Mouse (Mus musculus) liver, embryonic 11.5 days (tissue): ENCODE measurements around the gene Sec14l1. TPM values are rescaled to one million over a fixed set of nuclear protein-coding genes. Genes with fewer than 3 reads are reported as not detected.
"Not testable (repeated sequence)": the region's sequence is repeated elsewhere in the genome, so short reads cannot be mapped to it uniquely, and the experiment has no call there.

ENCODE experiments used
- ATAC-seq: fragments of 200-750 bp; cut with Nextera tagmentation; replicated peaks from 2 replicates; pipeline ENCODE4 v1.8.0; 2017; ENCODE audit warnings: moderate number of reproducible peaks, mild to moderate bottlenecking, moderate TSS enrichment, moderate library complexity; ENCODE audit not compliant: low FRiP score
- DNase-seq: peaks from one replicate; pipeline ENCODE4 v3.0.0-alpha.2; 2017; ENCODE audit warnings: low spot score
- H3K27ac ChIP-seq: fragments of 300-500 bp; sonication (generic); 2 replicates; pipeline ENCODE4 v1.5.1; 2014; ENCODE audit warnings: mild to moderate bottlenecking, low read depth, low read length, control low read depth
- H3K27me3 ChIP-seq: fragments of 300-500 bp; sonication (generic); replicated peaks from 2 replicates; pipeline ENCODE4 v1.6.1; 2014; ENCODE audit warnings: low read length, mixed read lengths; ENCODE audit not compliant: control insufficient read depth, insufficient read depth
- H3K36me3 ChIP-seq: fragments of 300-500 bp; sonication (generic); 2 replicates; pipeline ENCODE4 v1.6.1; 2014; ENCODE audit warnings: mild to moderate bottlenecking, low read length, moderate library complexity, mixed read lengths; ENCODE audit not compliant: control insufficient read depth, insufficient read depth
- H3K4me1 ChIP-seq: fragments of 300-500 bp; sonication (generic); replicated peaks from 2 replicates; pipeline ENCODE4 v1.6.1; 2014; ENCODE audit warnings: low read length, mixed read lengths; ENCODE audit not compliant: control insufficient read depth, insufficient read depth
- H3K4me2 ChIP-seq: fragments of 300-500 bp; sonication (generic); 2 replicates; pipeline ENCODE4 v1.6.1; 2014; ENCODE audit warnings: mild to moderate bottlenecking, control low read depth, moderate library complexity
- H3K4me3 ChIP-seq: fragments of 300-500 bp; sonication (generic); 2 replicates; pipeline ENCODE4 v1.5.1; 2014; ENCODE audit warnings: low read depth, low read length, control low read depth
- H3K9ac ChIP-seq: fragments of 300-500 bp; sonication (generic); 2 replicates; pipeline ENCODE4 v1.6.1; 2014; ENCODE audit warnings: low read depth, low read length, control low read depth
- H3K9me3 ChIP-seq: fragments of 300-500 bp; sonication (generic); 2 replicates; pipeline ENCODE4 v1.6.1; 2016; ENCODE audit warnings: low read length, inconsistent platforms, mixed read lengths; ENCODE audit not compliant: control insufficient read depth
- WGBS: fragments of 180-500 bp; shearing (Covaris S2); extraction: QIAGEN DNeasy Blood & Tissue Kit; methylation state at CpG from one replicate; pipeline ENCODE4 v1.1.7; 2014; 5-methylcytosine and 5-hydroxymethylcytosine counted together
- polyA plus RNA-seq: library from polyadenylated mRNA; unstranded; fragments of >200 nt; fragmentation: Nextera tagmentation; extraction: Ambion mirVana; gene quantifications from 2 replicates; pipeline ENCODE4 v1.2.1, GENCODE M21; 2014

Sec14l1 gene
- polyA plus RNA-seq, 1 experiment from 2014 or later: 20.9 TPM

- no peak overlapping the region for H3K4me3 ChIP-seq
- H3K9me3 ChIP-seq: no peaks in the 10 kb centered on the region
- no peak overlapping the region for H3K4me2 ChIP-seq
- DNase-seq: no peak
- H3K4me1 ChIP-seq: peaks cover 63% of the 10 kb centered on the region
- peaks cover 23% of the 10 kb centered on the region for H3K36me3 ChIP-seq
- no peak overlapping the region for H3K9ac ChIP-seq
- WGBS: 71% methylated on average over 11 of the region's 11 CpGs
- ATAC-seq: no peak
- no peak overlapping the region; the same call in 1 of the 2 replicates for H3K27ac ChIP-seq
- H3K27me3 ChIP-seq: no peaks in the 10 kb centered on the region
Observed at GRCm38 (mm10) chr11:117082353-117082934, 32.5 kb upstream of the Sec14l1 start.

GRCm38 (mm10) chr11:117083052-117083881, 31.7 kb upstream of the Sec14l1 start:
- 69% methylated on average over 19 of the region's 19 CpGs for WGBS
- H3K27ac ChIP-seq: peak overlapping the region; percentile 60; the same call in 1 of the 2 replicates
- no peak for ATAC-seq
- H3K9me3 ChIP-seq: no peaks in the 10 kb centered on the region
- DNase-seq: no peak
- H3K4me3 ChIP-seq: no peak overlapping the region
- no peak overlapping the region for H3K4me2 ChIP-seq
- H3K27me3 ChIP-seq: no peaks in the 10 kb centered on the region
- peaks cover 62% of the 10 kb centered on the region for H3K4me1 ChIP-seq
- peaks cover 19% of the 10 kb centered on the region for H3K36me3 ChIP-seq
- 0 out of 2 replicates have a peak overlapping the region, but pooled peaks have one; percentile 28 for H3K9ac ChIP-seq

GRCm38 (mm10) chr11:117083882-117084260, 31.1 kb upstream of the Sec14l1 start:
- Histone ChIP-seq H3K36me3 (peaks cover 13% of the 10 kb centered on the region), H3K4me1 (peaks cover 57% of the 10 kb centered on the region)
- not testable (repeated sequence) for H3K9me3 ChIP-seq, H3K27me3 ChIP-seq, H3K4me3 ChIP-seq, DNase-seq, H3K9ac ChIP-seq, H3K27ac ChIP-seq, ATAC-seq, H3K4me2 ChIP-seq
- WGBS: 91% methylated on average over 3 of the region's 3 CpGs

GRCm38 (mm10) chr11:117086215-117086614, 28.8 kb upstream of the Sec14l1 start:
- WGBS: 92% methylated on average over 10 of the region's 10 CpGs
- Histone ChIP-seq H3K36me3 (no peaks in the 10 kb centered on the region), H3K27me3 (0 out of 2 replicates have a peak, but pooled peaks cover 2% of the 10 kb centered on the region), H3K9ac (no peak overlapping the region), H3K4me2 (no peak overlapping the region), H3K9me3 (no peaks in the 10 kb centered on the region), H3K27ac (no peak overlapping the region), H3K4me1 (peaks cover 43% of the 10 kb centered on the region), H3K4me3 (no peak overlapping the region)
- DNase-seq (no peak), ATAC-seq (no peak)

GRCm38 (mm10) chr11:117087036-117087799, 27.8 kb upstream of the Sec14l1 start:
- no peak overlapping the region for H3K4me3 ChIP-seq
- DNase-seq (no peak), ATAC-seq (no peak)
- no peak overlapping the region for H3K9ac ChIP-seq
- 59% methylated on average over 9 of the region's 9 CpGs for WGBS
- no peak overlapping the region for H3K4me2 ChIP-seq
- no peak overlapping the region; the same call in 1 of the 2 replicates for H3K27ac ChIP-seq
- H3K4me1 ChIP-seq: peaks cover 39% of the 10 kb centered on the region
- no peaks in the 10 kb centered on the region for H3K9me3 ChIP-seq
- H3K36me3 ChIP-seq: no peaks in the 10 kb centered on the region
- 0 out of 2 replicates have a peak, but pooled peaks cover 3% of the 10 kb centered on the region for H3K27me3 ChIP-seq

- no peak overlapping the region for H3K4me3 ChIP-seq
- WGBS: 60% methylated on average over 13 of the region's 13 CpGs
- peaks cover 33% of the 10 kb centered on the region for H3K4me1 ChIP-seq
- H3K27me3 ChIP-seq: 0 out of 2 replicates have a peak, but pooled peaks cover 3% of the 10 kb centered on the region
- H3K9ac ChIP-seq: no peak overlapping the region
- ATAC-seq (no peak), DNase-seq (no peak)
- no peak overlapping the region for H3K4me2 ChIP-seq
- no peak overlapping the region for H3K27ac ChIP-seq
- no peaks in the 10 kb centered on the region for H3K36me3 ChIP-seq
- no peaks in the 10 kb centered on the region for H3K9me3 ChIP-seq
Observed at GRCm38 (mm10) chr11:117088271-117088991, 26.5 kb upstream of the Sec14l1 start.

GRCm38 (mm10) chr11:117089673-117090419, 25.1 kb upstream of the Sec14l1 start:
- no peak for ATAC-seq
- WGBS: 58% methylated on average over 8 of the region's 9 CpGs
- DNase-seq: no peak
- no peak overlapping the region for H3K27ac ChIP-seq
- peaks cover 33% of the 10 kb centered on the region for H3K4me1 ChIP-seq
- no peaks in the 10 kb centered on the region for H3K9me3 ChIP-seq
- H3K9ac ChIP-seq: no peak overlapping the region
- no peak overlapping the region for H3K4me2 ChIP-seq
- H3K4me3 ChIP-seq: no peak overlapping the region
- H3K36me3 ChIP-seq: no peaks in the 10 kb centered on the region
- H3K27me3 ChIP-seq: 0 out of 2 replicates have a peak, but pooled peaks cover 3% of the 10 kb centered on the region
